Mouse (Mus musculus): ENCODE measurements around the gene Rab43. TPM values are rescaled to one million over a fixed set of nuclear protein-coding genes. Genes with fewer than 3 reads are reported as not detected.

Rab43 gene
- polyA plus RNA-seq, 1 experiment from 2014 or later, result 8.2 TPM

GRCm38 (mm10) chr6:87839797-87840341 is 27.9 kb upstream of the Rab43 start:
- H3K4me3 ChIP-seq, result no peak overlapping the region
- H3K4me2 ChIP-seq, result peak overlapping the region; percentile 85
- peaks cover 8% of the 10 kb centered on the region; the same call in 1 of the 2 replicates for H3K4me1 ChIP-seq (replicated peaks)
- ATAC-seq (replicated peaks; ENCODE audit: insufficient number of reproducible peaks, insufficient read depth, low FRiP score, low read depth), result no peak
- peaks cover 34% of the 10 kb centered on the region for H3K36me3 ChIP-seq
- H3K9me3 ChIP-seq (replicated peaks), result no peaks in the 10 kb centered on the region
- no peak overlapping the region for H3K9ac ChIP-seq
- no peaks in the 10 kb centered on the region for H3K27me3 ChIP-seq
- WGBS, result 56% methylated on average over 11 of the region's 11 CpGs
- H3K27ac ChIP-seq, result peak overlapping the region; percentile 97; the same call in 1 of the 2 replicates

- Histone ChIP-seq H3K9me3 (replicated peaks) (no peaks in the 10 kb centered on the region), H3K27ac (peak within 1 kb of the TSS; percentile 97), H3K36me3 (peaks cover 28% of the 10 kb centered on the region), H3K9ac (peak within 1 kb of the TSS; percentile 87), H3K27me3 (no peaks in the 10 kb centered on the region), H3K4me2 (peak within 1 kb of the TSS; percentile 85), H3K4me3 (peak within 1 kb of the TSS; percentile 79), H3K4me1 (replicated peaks) (peaks cover 8% of the 10 kb centered on the region; the same call in 1 of the 2 replicates)
- ATAC-seq (replicated peaks; ENCODE audit: insufficient number of reproducible peaks, insufficient read depth, low FRiP score, low read depth), result peak; percentile 98
- WGBS, result under 1% methylated on average over 46 of the region's 46 CpGs
These were observed 26.7 kb upstream of the Rab43 start, which contains the start of gene Isy1 for GRCm38 (mm10) chr6:87838551-87839197. Isy1 (minus strand) TSS chr6:87838798.

GRCm38 (mm10) chr6:87835695-87836094 is 23.7 kb upstream of the Rab43 start, which contains the start of gene Gm45140:
Gm45140 (minus strand) TSS chr6:87835795.
- no peak within 1 kb of the TSS for H3K9ac ChIP-seq
- H3K4me3 ChIP-seq, result no peak within 1 kb of the TSS
- H3K4me1 ChIP-seq (replicated peaks), result peaks cover 8% of the 10 kb centered on the region; the same call in 1 of the 2 replicates
- H3K27ac ChIP-seq, result no peak within 1 kb of the TSS
- ATAC-seq (replicated peaks; ENCODE audit: insufficient number of reproducible peaks, insufficient read depth, low FRiP score, low read depth), result no peak
- H3K36me3 ChIP-seq, result peaks cover 23% of the 10 kb centered on the region
- H3K4me2 ChIP-seq, result no peak within 1 kb of the TSS
- H3K27me3 ChIP-seq, result no peaks in the 10 kb centered on the region
- no peaks in the 10 kb centered on the region for H3K9me3 ChIP-seq (replicated peaks)
- 90% methylated on average over 7 of the region's 7 CpGs for WGBS

GRCm38 (mm10) chr6:87820366-87820765 is 8.4 kb upstream of the Rab43 start:
- Histone ChIP-seq H3K4me2 (no peak overlapping the region), H3K4me3 (no peak overlapping the region), H3K27me3 (no peaks in the 10 kb centered on the region), H3K9ac (no peak overlapping the region), H3K4me1 (replicated peaks) (no peaks in the 10 kb centered on the region), H3K9me3 (replicated peaks) (no peaks in the 10 kb centered on the region), H3K36me3 (peaks cover 86% of the 10 kb centered on the region), H3K27ac (no peak overlapping the region)
- ATAC-seq (replicated peaks; ENCODE audit: insufficient number of reproducible peaks, insufficient read depth, low FRiP score, low read depth), result no peak
- WGBS, result 91% methylated on average over 2 of the region's 2 CpGs

- WGBS, result 91% methylated on average over 5 of the region's 5 CpGs
- Histone ChIP-seq H3K4me1 (replicated peaks) (peaks cover 16% of the 10 kb centered on the region), H3K9me3 (replicated peaks) (no peaks in the 10 kb centered on the region), H3K9ac (no peak overlapping the region), H3K27me3 (no peaks in the 10 kb centered on the region), H3K36me3 (peaks cover 31% of the 10 kb centered on the region), H3K4me3 (no peak overlapping the region), H3K4me2 (no peak overlapping the region), H3K27ac (no peak overlapping the region)
- ATAC-seq (replicated peaks; ENCODE audit: insufficient number of reproducible peaks, insufficient read depth, low FRiP score, low read depth), result no peak
These were observed 2.5 kb upstream of the Rab43 start for GRCm38 (mm10) chr6:87814486-87814885.

GRCm38 (mm10) chr6:87812656-87813055 is 692 bp upstream of the Rab43 start:
- Histone ChIP-seq H3K9ac (peak overlapping the region; percentile 75; the same call in 1 of the 2 replicates), H3K9me3 (replicated peaks) (no peaks in the 10 kb centered on the region), H3K27ac (peak overlapping the region; percentile 76), H3K27me3 (no peaks in the 10 kb centered on the region), H3K36me3 (peaks cover 13% of the 10 kb centered on the region), H3K4me1 (replicated peaks) (peaks cover 19% of the 10 kb centered on the region), H3K4me2 (peak overlapping the region; percentile 80), H3K4me3 (peak overlapping the region; percentile 77)
- 89% methylated on average over 1 of the region's 1 CpGs for WGBS
- no peak for ATAC-seq (replicated peaks; ENCODE audit: insufficient number of reproducible peaks, insufficient read depth, low FRiP score, low read depth)

GRCm38 (mm10) chr6:87810713-87811669 is 973 bp downstream of the Rab43 start:
- under 1% methylated on average over 77 of the region's 77 CpGs for WGBS
- H3K9me3 ChIP-seq (replicated peaks), result no peaks in the 10 kb centered on the region
- H3K9ac ChIP-seq, result peak overlapping the region; percentile 75
- peak overlapping the region; percentile 76 for H3K27ac ChIP-seq
- peaks cover 24% of the 10 kb centered on the region for H3K4me1 ChIP-seq (replicated peaks)
- peak; percentile 19 for ATAC-seq (replicated peaks; ENCODE audit: insufficient number of reproducible peaks, insufficient read depth, low FRiP score, low read depth)
- no peaks in the 10 kb centered on the region for H3K36me3 ChIP-seq
- H3K4me2 ChIP-seq, result peak overlapping the region; percentile 80
- H3K27me3 ChIP-seq, result no peaks in the 10 kb centered on the region
- peak overlapping the region; percentile 77 for H3K4me3 ChIP-seq

- H3K4me1 ChIP-seq (replicated peaks), result peaks cover 30% of the 10 kb centered on the region
- WGBS, result 35% methylated on average over 6 of the region's 6 CpGs
- H3K27ac ChIP-seq, result peak overlapping the region; percentile 76
These were observed 1.7 kb downstream of the Rab43 start for GRCm38 (mm10) chr6:87810311-87810710.

GRCm38 (mm10) chr6:87809651-87810161 is 2.3 kb downstream of the Rab43 start:
- Histone ChIP-seq H3K4me1 (replicated peaks) (peaks cover 30% of the 10 kb centered on the region), H3K27ac (no peak overlapping the region), H3K4me2 (peak overlapping the region; percentile 80; the same call in 1 of the 2 replicates), H3K9me3 (replicated peaks) (no peaks in the 10 kb centered on the region), H3K9ac (no peak overlapping the region), H3K36me3 (no peaks in the 10 kb centered on the region), H3K4me3 (peak overlapping the region; percentile 77), H3K27me3 (no peaks in the 10 kb centered on the region)
- ATAC-seq (replicated peaks; ENCODE audit: insufficient number of reproducible peaks, insufficient read depth, low FRiP score, low read depth), result no peak
- 78% methylated on average over 6 of the region's 6 CpGs for WGBS

More at GRCm38 (mm10) chr6:87810311-87810710, 1.7 kb downstream of the Rab43 start:
- Histone ChIP-seq H3K9me3 (replicated peaks) (no peaks in the 10 kb centered on the region), H3K36me3 (no peaks in the 10 kb centered on the region), H3K27me3 (no peaks in the 10 kb centered on the region), H3K9ac (peak overlapping the region; percentile 75; the same call in 1 of the 2 replicates), H3K4me2 (peak overlapping the region; percentile 80), H3K4me3 (peak overlapping the region; percentile 77)
- ATAC-seq (replicated peaks; ENCODE audit: insufficient number of reproducible peaks, insufficient read depth, low FRiP score, low read depth), result no peak

- Histone ChIP-seq H3K27ac (no peak overlapping the region), H3K4me3 (no peak overlapping the region), H3K27me3 (no peaks in the 10 kb centered on the region), H3K9me3 (replicated peaks) (no peaks in the 10 kb centered on the region), H3K36me3 (no peaks in the 10 kb centered on the region), H3K4me2 (no peak overlapping the region), H3K4me1 (replicated peaks) (peaks cover 30% of the 10 kb centered on the region), H3K9ac (no peak overlapping the region)
- 81% methylated on average over 2 of the region's 2 CpGs for WGBS
- ATAC-seq (replicated peaks; ENCODE audit: insufficient number of reproducible peaks, insufficient read depth, low FRiP score, low read depth), result no peak
These were observed 2.8 kb downstream of the Rab43 start for GRCm38 (mm10) chr6:87809144-87809543.

- WGBS, result 84% methylated on average over 3 of the region's 3 CpGs
- no peaks in the 10 kb centered on the region for H3K9me3 ChIP-seq (replicated peaks)
These were observed 3.4 kb downstream of the Rab43 start for GRCm38 (mm10) chr6:87808521-87808920.

More at GRCm38 (mm10) chr6:87808521-87808920, 3.4 kb downstream of the Rab43 start:
- H3K4me2 ChIP-seq, result no peak overlapping the region
- no peak overlapping the region for H3K4me3 ChIP-seq
- no peak overlapping the region for H3K27ac ChIP-seq
- no peaks in the 10 kb centered on the region for H3K27me3 ChIP-seq
- ATAC-seq (replicated peaks; ENCODE audit: insufficient number of reproducible peaks, insufficient read depth, low FRiP score, low read depth), result no peak
- H3K4me1 ChIP-seq (replicated peaks), result peaks cover 30% of the 10 kb centered on the region
- H3K9ac ChIP-seq, result no peak overlapping the region
- H3K36me3 ChIP-seq, result no peaks in the 10 kb centered on the region
